Mouse (Mus musculus) limb, embryonic 15.5 days (tissue): ENCODE measurements around the gene Pp2d1. TPM values are rescaled to one million over a fixed set of nuclear protein-coding genes. Genes with fewer than 3 reads are reported as not detected.

Experiments used
- ATAC-seq: fragments of 200-750 bp; cut with Nextera tagmentation; 2 replicates; pipeline ENCODE4 v1.8.0; 2017; ENCODE audit warnings: low read depth, moderate TSS enrichment; ENCODE audit not compliant: insufficient number of reproducible peaks, low FRiP score, low TSS enrichment
- H3K27ac ChIP-seq: fragments of 300-500 bp; sonication (generic); 2 replicates; pipeline ENCODE4 v1.5.1; 2015; ENCODE audit warnings: moderate library complexity, mild to moderate bottlenecking, inconsistent platforms
- H3K27me3 ChIP-seq: fragments of 300-500 bp; sonication (generic); 2 replicates; pipeline ENCODE4 v1.6.1; 2015; ENCODE audit warnings: inconsistent platforms
- H3K36me3 ChIP-seq: fragments of 300-500 bp; sonication (generic); 2 replicates; pipeline ENCODE4 v1.6.1; 2015; ENCODE audit warnings: inconsistent platforms
- H3K4me1 ChIP-seq: fragments of 300-500 bp; sonication (generic); 2 replicates; pipeline ENCODE4 v1.6.1; 2015; ENCODE audit warnings: inconsistent platforms
- H3K4me2 ChIP-seq: fragments of 300-500 bp; sonication (generic); 2 replicates; pipeline ENCODE4 v1.6.1; 2015; ENCODE audit warnings: mild to moderate bottlenecking, inconsistent platforms
- H3K4me3 ChIP-seq: fragments of 300-500 bp; sonication (generic); 2 replicates; pipeline ENCODE4 v1.5.1; 2015; ENCODE audit warnings: mild to moderate bottlenecking, inconsistent platforms
- H3K9ac ChIP-seq: fragments of 300-500 bp; sonication (generic); 2 replicates; pipeline ENCODE4 v1.6.1; 2015; ENCODE audit warnings: inconsistent platforms
- H3K9me3 ChIP-seq: fragments of 300-500 bp; sonication (generic); 2 replicates; pipeline ENCODE4 v1.6.1; 2016; ENCODE audit warnings: inconsistent platforms
- WGBS: fragments of 180-500 bp; shearing (Covaris S2); methylation state at CpG from one replicate; pipeline ENCODE4 v1.1.7; 2015; 5-methylcytosine and 5-hydroxymethylcytosine counted together
- polyA plus RNA-seq: library from polyadenylated mRNA; unstranded; fragments of >200 nt; fragmentation: Nextera tagmentation; extraction: Ambion mirVana; gene quantifications from 2 replicates; pipeline ENCODE4 v1.2.1, GENCODE M21; 2015

The Pp2d1 gene
- polyA plus RNA-seq, 1 experiment from 2014 or later = 0.20 TPM

GRCm38 (mm10) chr17:53561458-53562029 is 22.3 kb upstream of the Pp2d1 start:
- Histone ChIP-seq H3K9ac (no peak overlapping the region), H3K4me2 (no peak overlapping the region), H3K9me3 (no peaks in the 10 kb centered on the region), H3K27me3 (no peaks in the 10 kb centered on the region), H3K36me3 (no peaks in the 10 kb centered on the region), H3K4me1 (no peaks in the 10 kb centered on the region; the same call in 1 of the 2 replicates), H3K4me3 (no peak overlapping the region), H3K27ac (no peak overlapping the region)
- 79% methylated on average over 4 of the region's 4 CpGs for WGBS
- ATAC-seq = no peak

GRCm38 (mm10) chr17:53559646-53560045 is 20.4 kb upstream of the Pp2d1 start:
- no peak for ATAC-seq
- Histone ChIP-seq H3K4me2 (no peak overlapping the region), H3K27me3 (no peaks in the 10 kb centered on the region), H3K36me3 (no peaks in the 10 kb centered on the region), H3K4me3 (no peak overlapping the region), H3K9me3 (no peaks in the 10 kb centered on the region), H3K9ac (no peak overlapping the region), H3K27ac (no peak overlapping the region), H3K4me1 (no peaks in the 10 kb centered on the region)
- 89% methylated on average over 5 of the region's 5 CpGs for WGBS

GRCm38 (mm10) chr17:53557443-53557842 is 18.2 kb upstream of the Pp2d1 start:
- H3K4me1 ChIP-seq = no peaks in the 10 kb centered on the region
- H3K4me2 ChIP-seq = no peak overlapping the region
- no peaks in the 10 kb centered on the region for H3K27me3 ChIP-seq
- no peak for ATAC-seq
- H3K9ac ChIP-seq = no peak overlapping the region
- no peaks in the 10 kb centered on the region for H3K36me3 ChIP-seq
- WGBS = 60% methylated on average over 3 of the region's 3 CpGs
- no peaks in the 10 kb centered on the region for H3K9me3 ChIP-seq
- H3K27ac ChIP-seq = no peak overlapping the region
- no peak overlapping the region for H3K4me3 ChIP-seq

GRCm38 (mm10) chr17:53554813-53555212 is 15.6 kb upstream of the Pp2d1 start:
- no peak overlapping the region for H3K9ac ChIP-seq
- H3K4me1 ChIP-seq = no peaks in the 10 kb centered on the region
- no peaks in the 10 kb centered on the region for H3K36me3 ChIP-seq
- no peaks in the 10 kb centered on the region for H3K27me3 ChIP-seq
- no peak overlapping the region for H3K4me2 ChIP-seq
- no peaks in the 10 kb centered on the region for H3K9me3 ChIP-seq
- H3K4me3 ChIP-seq = no peak overlapping the region
- ATAC-seq = no peak
- no peak overlapping the region for H3K27ac ChIP-seq
- 82% methylated on average over 3 of the region's 3 CpGs for WGBS

- H3K9ac ChIP-seq = no peak overlapping the region
- WGBS = 68% methylated on average over 4 of the region's 4 CpGs
Observed at GRCm38 (mm10) chr17:53554088-53554487, 14.8 kb upstream of the Pp2d1 start.

GRCm38 (mm10) chr17:53551306-53552299 is 12.4 kb upstream of the Pp2d1 start:
- H3K4me1 ChIP-seq = no peaks in the 10 kb centered on the region
- 77% methylated on average over 8 of the region's 8 CpGs for WGBS
- H3K36me3 ChIP-seq = no peaks in the 10 kb centered on the region
- H3K4me3 ChIP-seq = no peak overlapping the region
- H3K4me2 ChIP-seq = no peak overlapping the region
- no peaks in the 10 kb centered on the region for H3K9me3 ChIP-seq
- no peak overlapping the region for H3K9ac ChIP-seq
- no peaks in the 10 kb centered on the region for H3K27me3 ChIP-seq
- H3K27ac ChIP-seq = no peak overlapping the region
- ATAC-seq = no peak

More at GRCm38 (mm10) chr17:53554088-53554487, 14.8 kb upstream of the Pp2d1 start:
- Histone ChIP-seq H3K4me2 (no peak overlapping the region), H3K4me3 (no peak overlapping the region), H3K27me3 (no peaks in the 10 kb centered on the region), H3K36me3 (no peaks in the 10 kb centered on the region), H3K9me3 (no peaks in the 10 kb centered on the region), H3K4me1 (no peaks in the 10 kb centered on the region), H3K27ac (no peak overlapping the region)
- no peak for ATAC-seq

- H3K4me2 ChIP-seq = no peak overlapping the region
- no peaks in the 10 kb centered on the region for H3K27me3 ChIP-seq
- H3K4me3 ChIP-seq = no peak overlapping the region
- 45% methylated on average over 9 of the region's 9 CpGs for WGBS
- peaks cover 4% of the 10 kb centered on the region; the same call in 1 of the 2 replicates for H3K4me1 ChIP-seq
- no peak overlapping the region for H3K27ac ChIP-seq
- no peak overlapping the region for H3K9ac ChIP-seq
- no peaks in the 10 kb centered on the region for H3K9me3 ChIP-seq
- no peaks in the 10 kb centered on the region for H3K36me3 ChIP-seq
- ATAC-seq = no peak
Observed at GRCm38 (mm10) chr17:53543591-53544324, 4.5 kb upstream of the Pp2d1 start.

- no peak overlapping the region for H3K4me3 ChIP-seq
- no peak for ATAC-seq
- H3K9ac ChIP-seq = no peak overlapping the region
- no peaks in the 10 kb centered on the region for H3K36me3 ChIP-seq
- H3K9me3 ChIP-seq = no peaks in the 10 kb centered on the region
- no peaks in the 10 kb centered on the region for H3K27me3 ChIP-seq
- 96% methylated on average over 4 of the region's 4 CpGs for WGBS
- no peak overlapping the region for H3K27ac ChIP-seq
- H3K4me2 ChIP-seq = no peak overlapping the region
- H3K4me1 ChIP-seq = peaks cover 4% of the 10 kb centered on the region; the same call in 1 of the 2 replicates
Observed at GRCm38 (mm10) chr17:53542536-53542935, 3.3 kb upstream of the Pp2d1 start.

GRCm38 (mm10) chr17:53532425-53532824 is 6.8 kb downstream of the Pp2d1 start:
- WGBS = 55% methylated on average over 2 of the region's 2 CpGs

GRCm38 (mm10) chr17:53531160-53531559 is 8.1 kb downstream of the Pp2d1 start:
- Histone ChIP-seq H3K27ac (no peak overlapping the region), H3K9me3 (no peaks in the 10 kb centered on the region), H3K4me2 (no peak overlapping the region), H3K36me3 (no peaks in the 10 kb centered on the region), H3K9ac (no peak overlapping the region), H3K4me1 (no peaks in the 10 kb centered on the region), H3K27me3 (no peaks in the 10 kb centered on the region), H3K4me3 (no peak overlapping the region)
- WGBS = 53% methylated on average over 2 of the region's 2 CpGs
- no peak for ATAC-seq

More at GRCm38 (mm10) chr17:53532425-53532824, 6.8 kb downstream of the Pp2d1 start:
- no peak overlapping the region for H3K9ac ChIP-seq
- no peaks in the 10 kb centered on the region for H3K27me3 ChIP-seq
- H3K4me2 ChIP-seq = no peak overlapping the region
- no peak overlapping the region for H3K27ac ChIP-seq
- H3K4me3 ChIP-seq = no peak overlapping the region
- ATAC-seq = no peak
- H3K9me3 ChIP-seq = no peaks in the 10 kb centered on the region
- H3K36me3 ChIP-seq = no peaks in the 10 kb centered on the region
- H3K4me1 ChIP-seq = no peaks in the 10 kb centered on the region

GRCm38 (mm10) chr17:53528034-53528433 is 11.2 kb downstream of the Pp2d1 start:
- Histone ChIP-seq H3K4me3 (no peak overlapping the region), H3K4me1 (no peaks in the 10 kb centered on the region), H3K4me2 (no peak overlapping the region), H3K27ac (no peak overlapping the region), H3K36me3 (no peaks in the 10 kb centered on the region), H3K9me3 (no peaks in the 10 kb centered on the region), H3K9ac (no peak overlapping the region), H3K27me3 (no peaks in the 10 kb centered on the region)
- no peak for ATAC-seq
- 91% methylated on average over 2 of the region's 2 CpGs for WGBS

GRCm38 (mm10) chr17:53520509-53520908 is 18.7 kb downstream of the Pp2d1 start:
- no peaks in the 10 kb centered on the region for H3K9me3 ChIP-seq
- H3K9ac ChIP-seq = no peak overlapping the region
- 0 out of 2 replicates have a peak, but pooled peaks cover 3% of the 10 kb centered on the region for H3K36me3 ChIP-seq
- H3K27ac ChIP-seq = no peak overlapping the region
- no peaks in the 10 kb centered on the region for H3K27me3 ChIP-seq
- no peak overlapping the region for H3K4me2 ChIP-seq
- no peaks in the 10 kb centered on the region for H3K4me1 ChIP-seq
- no peak overlapping the region for H3K4me3 ChIP-seq
- no peak for ATAC-seq
